Mouse (Mus musculus): ENCODE data around the gene 4933402N03Rik. TPM values are rescaled to one million over a fixed set of nuclear protein-coding genes. Genes with fewer than 3 reads are reported as not detected.

4933402N03Rik gene
- polyA plus RNA-seq, 1 experiment, result not detected

- H3K36me3 ChIP-seq (ENCODE audit: control insufficient read depth), result no peaks in the 10 kb centered on the region
- TF ChIP-seq GATA1 (IDR thresholded peaks at IDR 0.05; ENCODE audit: low read length), result no peak
- TF ChIP-seq TAL1 (IDR thresholded peaks at IDR 0.05; ENCODE audit: low read length), result no peak
- no peaks in the 10 kb centered on the region for H3K9me3 ChIP-seq (ENCODE audit: control insufficient read depth, low read length)
- no peak overlapping the region for H3K4me3 ChIP-seq (replicated peaks)
- no peaks in the 10 kb centered on the region for H3K4me1 ChIP-seq (ENCODE audit: control insufficient read depth)
- no peaks in the 10 kb centered on the region for H3K27me3 ChIP-seq (ENCODE audit: control insufficient read depth)
Measured at GRCm38 (mm10) chr7:131150179-131150578, 4.1 kb upstream of the 4933402N03Rik start.

- TF ChIP-seq GATA1 (IDR thresholded peaks at IDR 0.05; ENCODE audit: low read length), result no peak
- no peak for TF ChIP-seq TAL1 (IDR thresholded peaks at IDR 0.05; ENCODE audit: low read length)
- Histone ChIP-seq H3K9me3 (ENCODE audit: control insufficient read depth, low read length) (peaks cover 28% of the 10 kb centered on the region), H3K4me3 (replicated peaks) (no peak overlapping the region), H3K27me3 (ENCODE audit: control insufficient read depth) (no peaks in the 10 kb centered on the region), H3K4me1 (ENCODE audit: control insufficient read depth) (no peaks in the 10 kb centered on the region), H3K36me3 (ENCODE audit: control insufficient read depth) (no peaks in the 10 kb centered on the region)
Measured at GRCm38 (mm10) chr7:131133181-131133580, 12.9 kb downstream of the 4933402N03Rik start.

GRCm38 (mm10) chr7:131130021-131130420 lies 16.1 kb downstream of the 4933402N03Rik start:
- H3K36me3 ChIP-seq (ENCODE audit: control insufficient read depth), result no peaks in the 10 kb centered on the region
- no peaks in the 10 kb centered on the region for H3K27me3 ChIP-seq (ENCODE audit: control insufficient read depth)
- no peak overlapping the region for H3K4me3 ChIP-seq (replicated peaks)
- H3K4me1 ChIP-seq (ENCODE audit: control insufficient read depth), result no peaks in the 10 kb centered on the region
- peaks cover 20% of the 10 kb centered on the region for H3K9me3 ChIP-seq (ENCODE audit: control insufficient read depth, low read length)
- TF ChIP-seq GATA1 (IDR thresholded peaks at IDR 0.05; ENCODE audit: low read length) (no peak), TAL1 (IDR thresholded peaks at IDR 0.05; ENCODE audit: low read length) (no peak)

- H3K4me1 ChIP-seq (ENCODE audit: control insufficient read depth), result no peaks in the 10 kb centered on the region
- no peaks in the 10 kb centered on the region for H3K27me3 ChIP-seq (ENCODE audit: control insufficient read depth)
- TF ChIP-seq TAL1 (IDR thresholded peaks at IDR 0.05; ENCODE audit: low read length) (no peak), GATA1 (IDR thresholded peaks at IDR 0.05; ENCODE audit: low read length) (no peak)
Measured at GRCm38 (mm10) chr7:131122210-131122807, 23.8 kb downstream of the 4933402N03Rik start.

GRCm38 (mm10) chr7:131114434-131114833 lies 31.7 kb downstream of the 4933402N03Rik start:
- Histone ChIP-seq H3K36me3 (ENCODE audit: control insufficient read depth) (no peaks in the 10 kb centered on the region), H3K4me1 (ENCODE audit: control insufficient read depth) (no peaks in the 10 kb centered on the region), H3K9me3 (ENCODE audit: control insufficient read depth, low read length) (peaks cover 6% of the 10 kb centered on the region), H3K27me3 (ENCODE audit: control insufficient read depth) (no peaks in the 10 kb centered on the region), H3K4me3 (replicated peaks) (no peak overlapping the region)
- TF ChIP-seq TAL1 (IDR thresholded peaks at IDR 0.05; ENCODE audit: low read length) (no peak), GATA1 (IDR thresholded peaks at IDR 0.05; ENCODE audit: low read length) (no peak)

More at GRCm38 (mm10) chr7:131122210-131122807, 23.8 kb downstream of the 4933402N03Rik start:
- H3K36me3 ChIP-seq (ENCODE audit: control insufficient read depth), result no peaks in the 10 kb centered on the region
- H3K9me3 ChIP-seq (ENCODE audit: control insufficient read depth, low read length), result peaks cover 11% of the 10 kb centered on the region
- H3K4me3 ChIP-seq (replicated peaks), result no peak overlapping the region

- H3K36me3 ChIP-seq (ENCODE audit: control insufficient read depth), result no peaks in the 10 kb centered on the region
- H3K27me3 ChIP-seq (ENCODE audit: control insufficient read depth), result no peaks in the 10 kb centered on the region
- no peak for TF ChIP-seq GATA1 (IDR thresholded peaks at IDR 0.05; ENCODE audit: low read length)
- no peak for TF ChIP-seq TAL1 (IDR thresholded peaks at IDR 0.05; ENCODE audit: low read length)
- H3K4me3 ChIP-seq (replicated peaks), result no peak overlapping the region
- no peaks in the 10 kb centered on the region for H3K4me1 ChIP-seq (ENCODE audit: control insufficient read depth)
- peaks cover 2% of the 10 kb centered on the region; the same call in 1 of the 2 replicates for H3K9me3 ChIP-seq (ENCODE audit: control insufficient read depth, low read length)
Measured at GRCm38 (mm10) chr7:131113676-131114075, 32.4 kb downstream of the 4933402N03Rik start.

GRCm38 (mm10) chr7:131112486-131112885 lies 33.6 kb downstream of the 4933402N03Rik start:
- Histone ChIP-seq H3K4me1 (ENCODE audit: control insufficient read depth) (no peaks in the 10 kb centered on the region), H3K36me3 (ENCODE audit: control insufficient read depth) (no peaks in the 10 kb centered on the region), H3K27me3 (ENCODE audit: control insufficient read depth) (no peaks in the 10 kb centered on the region), H3K9me3 (ENCODE audit: control insufficient read depth, low read length) (peaks cover 1% of the 10 kb centered on the region; the same call in 1 of the 2 replicates), H3K4me3 (replicated peaks) (no peak overlapping the region)
- no peak for TF ChIP-seq GATA1 (IDR thresholded peaks at IDR 0.05; ENCODE audit: low read length)
- TF ChIP-seq TAL1 (IDR thresholded peaks at IDR 0.05; ENCODE audit: low read length), result no peak

Other genes with a start within 250 kb of the 4933402N03Rik start
- not detected in 2 replicates for gene Htra1, start 210.2 kb downstream of the 4933402N03Rik start, polyA plus RNA-seq (2012)
- gene Dmbt1, start 114.3 kb downstream of the 4933402N03Rik start, polyA plus RNA-seq (2012), result not detected in 2 replicates
- not detected in 2 replicates for gene 5430419D17Rik, start 28.1 kb upstream of the 4933402N03Rik start, polyA plus RNA-seq (2012)
- not detected in 2 replicates for gene Cuzd1, start 176.0 kb upstream of the 4933402N03Rik start, polyA plus RNA-seq (2012)
- not detected in 2 replicates for gene Fam24b, start 183.2 kb upstream of the 4933402N03Rik start, polyA plus RNA-seq (2012)
- not detected in 2 replicates for gene Fam24a, start 187.6 kb upstream of the 4933402N03Rik start, polyA plus RNA-seq (2012)
- gene 2310057M21Rik, start 216.4 kb upstream of the 4933402N03Rik start, polyA plus RNA-seq (2012), result 1.5 and 1.8 TPM in 2 replicates
- 1.7 and 2.4 TPM in 2 replicates for gene Pstk, start 224.8 kb upstream of the 4933402N03Rik start, polyA plus RNA-seq (2012)

Measured in erythroblast, embryonic 14.5 days (primary cell).